Mouse (Mus musculus): Measurements from ENCODE around the gene Ybey.

The Ybey gene

GRCm38 (mm10) chr10:76442178-76443088 is 26.5 kb downstream of the Ybey start, which contains the start of gene Pcnt:
Pcnt (minus strand) TSS chr10:76442786.
- peak; percentile 97 for DNase-seq (ENCODE audit: low read depth, low spot score)

- DNase-seq (ENCODE audit: low read depth, low spot score) = no peak
Measured at GRCm38 (mm10) chr10:76440281-76440680, 28.6 kb downstream of the Ybey start, which contains the start of gene AC141477.1. AC141477.1 (minus strand) TSS chr10:76440444.

GRCm38 (mm10) chr10:76439107-76439890 is 29.6 kb downstream of the Ybey start:
- no peak for DNase-seq (ENCODE audit: low read depth, low spot score)

GRCm38 (mm10) chr10:76433925-76434324 is 35.0 kb downstream of the Ybey start:
- DNase-seq (ENCODE audit: low read depth, low spot score) = no peak

GRCm38 (mm10) chr10:76425674-76426073 is 43.2 kb downstream of the Ybey start:
- DNase-seq (ENCODE audit: low read depth, low spot score) = no peak

GRCm38 (mm10) chr10:76416811-76417210 is 52.1 kb downstream of the Ybey start:
- no peak for DNase-seq (ENCODE audit: low read depth, low spot score)
